Mouse (Mus musculus): Measurements from ENCODE around the gene Kif27. TPM values are rescaled to one million over a fixed set of nuclear protein-coding genes. Genes with fewer than 3 reads are reported as not detected.

The Kif27 gene
- total RNA-seq, 2 experiments from 2014 or later: 0.59 to 0.70 TPM

DNA sequence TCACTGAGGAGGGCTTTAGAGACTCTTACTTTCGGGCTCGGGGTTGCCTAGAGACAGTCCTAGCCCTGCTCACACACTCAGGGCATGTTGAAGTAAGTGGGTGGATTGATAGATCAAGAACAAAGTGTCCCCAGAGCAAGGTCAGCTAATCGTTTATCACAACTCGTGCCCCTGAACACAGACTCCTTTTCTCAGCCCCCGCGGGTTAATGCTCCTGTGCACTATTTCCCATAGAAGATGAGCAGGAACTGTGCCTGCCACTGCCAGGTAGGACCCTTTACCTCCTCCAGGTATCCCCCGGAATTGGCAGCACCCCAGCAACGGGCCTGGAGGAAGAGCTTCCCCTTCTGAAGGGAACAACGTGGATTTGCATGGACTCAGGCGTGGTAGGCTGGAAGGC, 82.7 kb downstream of the Kif27 start:
- DNase-seq: peak; percentile 32 to 71

DNA sequence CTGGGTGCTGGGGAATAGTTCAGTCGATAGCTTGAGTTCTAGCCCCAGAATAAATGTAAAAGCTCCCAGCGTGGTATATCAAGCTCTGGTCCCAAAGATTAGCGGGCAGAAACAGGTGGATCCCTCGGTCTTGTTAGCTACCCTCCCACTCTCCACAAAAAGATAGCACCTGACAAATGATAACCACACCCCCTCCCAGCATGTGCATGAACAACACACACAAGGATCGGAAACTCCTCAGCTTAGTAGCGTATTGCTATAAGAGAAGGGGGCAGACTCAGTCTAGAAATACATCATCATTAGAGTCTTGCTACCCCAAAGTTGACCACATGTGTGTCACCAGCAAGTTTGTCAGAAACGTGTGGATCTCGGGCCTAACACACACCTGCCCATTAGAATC, 83.3 kb downstream of the Kif27 start, which contains the start of gene Gkap1:
Gkap1 (minus strand) TSS at position 101 of the 400 bp plus-strand sequence.
- DNase-seq: no peak

DNA sequence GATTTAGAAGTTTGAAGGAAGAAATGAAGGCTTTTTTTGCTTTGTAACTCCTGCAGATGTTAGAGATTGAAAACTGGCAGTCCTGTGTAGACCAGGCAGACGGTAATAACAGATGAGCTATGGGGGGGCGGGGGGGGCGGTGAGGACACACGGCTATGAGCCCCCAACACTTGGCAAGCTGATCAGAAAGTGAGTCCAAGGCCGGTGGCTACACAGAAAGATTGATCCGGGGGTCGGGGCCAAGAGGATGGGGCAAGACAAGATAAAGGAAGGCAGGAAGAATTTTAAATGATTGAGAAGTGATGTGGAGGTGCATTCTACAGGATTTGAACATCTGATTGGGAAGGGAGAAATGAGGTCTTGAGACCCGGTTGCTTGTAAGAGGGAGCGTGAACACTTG, 83.8 kb downstream of the Kif27 start:
- no peak for DNase-seq

DNA sequence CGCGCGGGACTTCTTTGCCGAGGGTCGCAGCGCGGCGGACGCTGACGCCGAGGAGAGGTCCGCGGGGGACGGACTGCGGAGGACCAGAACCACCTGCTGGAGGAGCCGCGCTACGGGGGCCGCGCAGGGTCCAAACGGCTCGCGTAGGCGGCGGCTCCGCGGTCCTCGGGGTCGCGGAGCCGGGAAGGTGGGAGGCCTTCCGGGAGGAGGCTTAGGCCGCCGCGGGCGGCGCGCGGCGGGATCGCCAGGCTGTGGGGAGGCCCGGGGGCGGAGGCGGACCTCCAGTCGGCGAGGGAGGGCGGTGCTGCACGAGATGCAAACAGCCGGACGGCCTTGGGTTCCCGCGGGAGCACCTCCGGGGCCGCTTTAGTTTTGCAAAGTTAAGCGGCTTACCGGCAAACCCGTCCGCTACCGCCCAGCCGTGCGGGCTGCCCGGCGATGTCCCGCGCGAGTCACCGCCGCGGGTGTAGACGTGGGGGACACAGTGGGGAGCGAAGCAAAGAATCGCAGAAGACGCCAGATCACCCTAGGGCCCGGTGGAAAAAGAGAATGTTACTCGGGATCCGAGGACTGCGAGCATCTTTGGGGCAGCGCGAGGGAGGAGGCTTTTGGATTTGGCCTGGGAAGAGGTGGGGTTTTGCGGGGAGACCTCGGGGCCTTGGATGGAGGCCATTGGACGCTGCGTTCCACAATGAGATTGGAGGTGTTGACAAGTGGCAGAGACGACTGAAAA, 84.5 kb downstream of the Kif27 start:
- peak; percentile 87 to 88 for DNase-seq

DNA sequence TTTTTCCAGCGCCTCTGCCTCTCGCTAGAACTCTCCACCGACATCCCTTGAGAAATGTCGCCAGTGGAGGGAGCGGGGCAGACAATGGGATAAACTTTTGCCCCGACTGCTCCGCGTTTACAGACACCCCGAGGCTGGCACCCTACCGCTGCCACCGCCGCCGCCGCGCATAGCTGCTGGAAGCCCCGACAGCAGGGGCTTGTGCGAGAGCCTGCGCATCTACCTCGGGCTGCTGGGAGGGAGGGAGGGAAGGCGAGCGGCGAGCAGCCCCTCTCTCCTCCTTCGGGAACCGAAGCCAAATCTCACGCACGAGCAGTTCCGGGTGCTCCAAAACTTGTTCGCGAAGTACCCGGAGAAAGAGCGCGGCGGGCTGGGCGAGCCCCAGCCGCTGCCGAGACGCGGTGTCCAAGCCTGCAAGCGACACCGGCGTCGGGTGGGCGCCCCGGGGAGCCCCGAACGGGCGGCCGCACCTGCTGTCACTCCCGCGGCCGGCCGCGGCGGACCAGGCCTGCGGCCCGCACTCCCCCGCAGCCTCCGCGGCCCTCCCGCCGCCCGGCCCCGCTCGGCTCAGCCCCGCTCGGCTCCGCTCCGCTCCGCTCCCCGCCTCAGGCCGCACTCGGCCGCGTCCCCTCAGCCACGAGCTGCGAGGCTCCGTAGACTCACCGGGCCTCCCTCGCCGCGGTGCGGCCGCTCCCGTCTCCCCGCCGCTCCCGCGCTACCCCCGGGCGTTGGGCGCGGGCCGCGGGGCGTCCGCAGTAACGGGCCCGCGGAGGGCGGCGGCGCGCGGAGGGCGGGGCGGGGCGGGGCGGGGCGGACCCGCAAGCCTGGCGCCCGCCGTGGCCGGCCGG, 85.3 kb downstream of the Kif27 start:
- peak; percentile 48 to 68 for DNase-seq

DNA sequence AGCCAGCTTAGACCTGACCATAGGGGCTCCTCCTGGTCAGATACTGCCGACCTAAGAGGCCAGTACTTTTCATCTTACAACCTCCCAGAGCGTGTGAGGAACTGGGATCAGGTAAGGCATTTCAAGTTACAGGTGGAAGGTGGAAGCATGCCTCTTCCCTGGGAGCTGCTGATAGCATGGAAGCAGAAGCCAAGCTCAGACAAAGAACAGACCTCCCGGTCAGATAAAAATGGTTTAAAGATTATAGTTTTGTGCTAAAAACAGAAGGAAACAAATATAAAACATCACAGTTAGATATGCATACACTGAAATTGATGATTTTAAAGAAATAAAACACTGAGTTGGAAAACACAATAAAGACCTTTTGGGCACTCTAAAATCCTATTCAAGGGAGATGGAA, 92.1 kb downstream of the Kif27 start:
- no peak for DNase-seq

DNA sequence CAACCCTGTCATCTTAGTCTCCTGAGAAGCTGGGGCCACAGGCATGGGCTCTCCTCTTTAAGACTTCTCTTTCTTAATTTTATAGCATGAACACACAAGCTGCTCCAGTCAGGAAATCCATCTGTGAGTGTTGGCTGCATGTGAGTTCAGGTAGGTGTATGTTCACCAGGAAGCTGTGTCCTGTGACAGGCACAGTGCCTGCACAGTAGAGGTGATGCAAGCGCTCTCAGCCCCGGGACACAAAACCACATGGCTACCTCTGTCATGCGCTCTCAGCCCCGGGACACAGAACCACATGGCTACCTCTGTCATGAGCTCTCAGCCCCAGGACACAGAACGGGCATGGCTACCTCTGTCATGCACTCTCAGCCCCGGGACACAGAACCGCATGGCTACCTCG, 95.4 kb downstream of the Kif27 start:
- no peak for DNase-seq

DNA sequence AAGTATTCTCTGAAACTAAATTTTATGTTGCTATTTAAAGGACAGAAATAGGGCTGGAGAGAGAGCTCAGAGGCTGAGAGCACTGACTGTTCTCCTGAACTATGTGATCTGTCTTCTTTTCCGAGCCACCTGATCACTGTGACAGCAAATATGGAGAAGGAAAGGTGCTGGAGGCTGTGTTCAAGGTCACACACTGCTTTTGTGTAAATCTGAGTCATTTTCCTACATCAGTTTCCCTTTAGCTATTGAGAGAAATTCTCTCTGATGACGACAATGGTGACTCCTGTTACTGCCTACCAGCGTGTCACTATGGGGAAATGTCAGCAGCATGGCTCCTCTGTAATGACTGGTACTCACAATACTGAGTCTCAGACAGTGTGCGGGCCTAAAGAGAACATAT, 97.2 kb downstream of the Kif27 start:
- DNase-seq: peak in 1 of 2 experiments; percentile 24

DNA sequence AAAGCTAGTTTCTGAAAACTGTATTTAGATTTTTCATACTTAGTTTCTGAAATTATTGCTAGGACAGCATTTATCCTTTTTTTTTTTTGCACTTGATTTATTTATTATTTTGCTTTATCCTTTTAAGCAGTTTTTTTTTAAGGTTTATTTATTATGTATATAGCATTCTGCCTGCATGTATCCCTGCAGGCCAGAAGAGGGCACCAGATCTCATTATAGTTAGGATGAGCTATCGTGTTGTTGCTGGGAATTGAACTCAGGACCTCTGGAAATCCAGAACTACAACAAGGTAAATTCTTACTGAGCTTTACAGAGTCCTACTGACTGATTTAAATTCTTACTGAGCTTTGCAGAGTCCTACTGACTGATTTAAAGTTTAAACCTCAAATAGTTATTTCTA, 105.7 kb downstream of the Kif27 start:
- DNase-seq: no peak

DNA sequence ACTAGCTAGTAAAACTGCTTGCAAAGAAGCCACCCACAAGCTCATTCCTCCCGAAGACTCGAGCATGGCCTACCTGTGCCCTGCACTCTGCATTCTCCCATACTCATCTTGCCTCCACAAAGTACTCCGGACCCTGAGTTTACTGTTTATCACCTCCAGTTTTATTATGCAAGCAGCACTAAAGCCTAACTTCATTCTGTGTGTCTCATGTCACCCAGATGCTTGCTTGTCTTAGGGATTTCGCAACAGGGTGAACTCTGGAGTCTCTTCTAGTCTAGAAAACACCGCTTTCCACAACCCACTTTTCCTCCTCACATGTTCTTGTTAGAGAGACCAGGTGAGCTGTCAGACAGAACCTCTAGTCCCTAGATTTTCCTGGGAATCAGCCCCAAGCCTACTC, 110.0 kb downstream of the Kif27 start:
- no peak for DNase-seq

Small RNA genes within 50 kb of the gene (microRNA-seq; reads per million reads assigned to microRNA genes)
- gene Mir6369: not detected
- gene Mir7-1: 196 reads per million, percentile 58 among the genes with 10 or more reads in this experiment

Other genes starting within 250 kb of the Kif27 start
- gene Klhl3, start 245.5 kb downstream of the Kif27 start, total RNA-seq (2021): 1 to 10 TPM; 1.5 to 1.9 TPM
- 100 to 1,000 TPM; 123 to 133 TPM for gene Hnrnpa0, start 230.6 kb downstream of the Kif27 start, total RNA-seq (2021)
- 10 to 100 TPM; 57.2 to 62.8 TPM for gene Idnk, start 201.5 kb downstream of the Kif27 start, total RNA-seq (2021)
- 100 to 1,000 TPM; 123 to 141 TPM for gene Ubqln1, start 143.5 kb downstream of the Kif27 start, total RNA-seq (2021)
- gene Gkap1, start 83.4 kb downstream of the Kif27 start, total RNA-seq (2021): 10 to 100 TPM; 42.6 to 91.2 TPM
- 10 to 100 TPM; 27.2 to 31.5 TPM for gene 2210016F16Rik, start 26.1 kb upstream of the Kif27 start, total RNA-seq (2021)
- 10 to 100 TPM; 18.1 to 21.9 TPM for gene Rmi1, start 43.1 kb upstream of the Kif27 start, total RNA-seq (2021)
- 100 to 1,000 TPM; 878 to 908 TPM for gene Hnrnpk, start 44.2 kb upstream of the Kif27 start, total RNA-seq (2021)

Measured in adrenal gland, postnatal 36 days (tissue).